Mouse (Mus musculus): ENCODE results near the gene Olfr59. TPM values are rescaled to one million over a fixed set of nuclear protein-coding genes. Genes with fewer than 3 reads are reported as not detected.

Olfr59 gene
- total RNA-seq (2015) (not detected in 2 replicates), total RNA-seq (2017) (not detected in 2 replicates)

DNA sequence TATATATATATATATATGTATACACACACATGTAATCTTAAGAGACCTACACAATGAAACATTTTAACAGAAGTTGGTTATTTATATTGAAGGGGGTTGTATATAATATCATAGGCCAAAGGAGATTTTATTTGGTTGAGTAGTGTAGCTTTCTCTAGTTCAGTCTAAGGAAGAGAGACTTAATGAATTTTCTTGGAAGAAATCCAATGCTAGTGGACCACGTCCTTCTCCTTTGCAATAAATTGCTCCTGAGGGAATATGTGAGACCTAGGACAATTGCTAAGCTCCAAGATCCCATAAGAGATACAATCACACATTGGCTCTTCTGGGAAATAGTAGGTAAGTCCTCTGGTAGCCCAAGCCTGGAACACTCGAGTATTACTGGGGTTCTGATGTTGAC is at the start of gene Olfr59:
Gene Olfr59, plus strand, starts transcription at position 301 of the 400 bp plus-strand sequence.
- no peak for ATAC-seq (replicated peaks; ENCODE audit: poor library complexity)

DNA sequence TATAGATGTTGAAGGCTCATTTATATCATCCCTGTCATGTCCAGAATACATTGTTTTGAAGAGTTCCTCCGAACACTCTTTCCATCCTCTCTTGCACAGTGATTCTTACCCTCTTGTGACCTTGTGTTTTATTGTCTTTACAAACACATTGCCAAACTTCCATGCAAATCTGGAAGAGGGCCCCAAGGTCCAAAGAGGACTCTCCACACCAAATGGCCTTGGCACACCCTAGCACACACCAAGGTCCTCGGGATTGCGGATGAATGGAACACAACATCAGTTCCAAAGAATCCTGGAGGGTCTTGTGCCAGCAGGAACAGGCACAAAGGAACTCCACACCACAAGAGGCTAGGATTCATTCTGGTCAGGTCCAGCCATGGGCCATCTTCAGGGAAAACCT is 42.3 kb upstream of the Olfr59 start:
- no peak for ATAC-seq (replicated peaks; ENCODE audit: poor library complexity)

DNA sequence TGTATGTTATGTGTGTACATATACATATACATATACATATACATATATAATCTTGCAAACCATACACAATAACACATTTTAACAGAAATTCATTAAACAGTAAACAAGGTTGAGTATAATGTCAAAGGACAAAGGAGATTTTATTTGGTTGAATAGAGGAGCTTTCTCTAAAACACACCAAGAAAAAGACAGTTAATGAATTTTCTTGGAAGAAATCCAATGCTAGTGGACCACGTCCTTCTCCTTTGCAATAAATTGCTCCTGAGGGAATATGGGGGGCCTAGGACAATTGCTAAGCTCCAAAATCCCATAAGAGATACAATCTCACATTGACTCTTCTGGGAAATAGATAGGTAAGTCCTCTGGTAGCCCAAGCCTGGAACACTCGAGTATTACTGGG is 24.0 kb upstream of the Olfr59 start, which contains the start of gene Olfr406:
Gene Olfr406, plus strand, starts transcription at position 301 of the 400 bp plus-strand sequence.
- no peak for ATAC-seq (replicated peaks; ENCODE audit: poor library complexity)

DNA sequence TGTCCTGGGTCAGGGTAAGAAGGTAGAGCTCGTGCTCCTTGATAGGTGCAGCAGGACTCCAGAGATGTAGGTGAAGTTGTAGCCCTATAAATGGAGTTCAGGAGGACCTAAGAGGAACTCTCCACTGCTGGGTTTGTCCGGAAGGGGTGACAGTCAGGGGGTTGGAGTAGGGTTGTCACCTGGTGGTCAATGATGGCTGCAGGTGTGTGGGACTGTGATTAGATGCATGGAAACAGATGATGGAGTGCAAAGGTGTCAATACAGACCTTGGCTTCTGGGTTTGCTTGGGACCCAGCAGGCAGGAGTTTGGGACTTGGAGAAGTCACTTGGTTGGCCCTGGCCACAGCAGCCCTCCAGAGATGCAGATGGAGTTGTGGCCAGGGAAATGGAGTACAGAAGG is 3.7 kb downstream of the Olfr59 start:
- ATAC-seq (replicated peaks; ENCODE audit: poor library complexity): no peak

DNA sequence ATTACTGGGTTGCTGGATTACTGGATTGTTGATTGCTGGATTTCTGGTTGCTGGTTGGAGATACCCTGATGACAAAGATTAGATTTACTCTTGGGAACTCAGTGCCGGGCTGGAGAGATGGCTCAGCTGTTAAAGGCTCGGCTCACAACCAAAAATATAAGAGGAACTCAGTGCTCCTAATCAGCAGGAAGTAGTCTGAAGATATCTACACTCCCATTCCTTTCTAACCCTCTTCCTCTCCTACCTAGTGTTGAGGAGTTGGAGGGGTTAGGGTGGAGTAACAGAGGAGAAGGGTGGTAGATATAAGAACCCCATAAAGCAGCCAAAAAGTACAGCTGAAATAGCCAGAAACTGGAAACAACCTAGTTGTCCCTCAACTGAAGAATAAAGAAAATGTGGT is 42.5 kb downstream of the Olfr59 start:
- ATAC-seq (replicated peaks; ENCODE audit: poor library complexity): no peak

DNA sequence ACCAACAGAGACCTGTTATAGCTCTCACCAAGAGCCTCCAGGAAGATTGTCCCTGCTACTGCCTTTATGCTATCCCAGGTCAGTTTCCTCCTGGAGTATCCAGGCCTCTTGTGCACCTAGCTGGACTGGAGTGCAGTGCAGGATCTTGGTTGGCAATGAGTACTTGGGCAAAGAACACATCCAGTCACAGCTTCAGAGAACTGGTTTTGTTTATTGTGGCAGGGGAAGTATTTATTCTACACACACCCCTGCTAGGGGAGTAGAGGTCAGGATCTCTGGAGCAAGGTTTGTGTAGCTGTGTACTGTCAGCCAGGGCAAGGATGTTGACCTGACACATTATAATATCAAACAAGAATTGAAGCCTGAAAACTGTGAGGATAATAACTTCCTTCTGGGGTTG is 45.2 kb downstream of the Olfr59 start:
- no peak for ATAC-seq (replicated peaks; ENCODE audit: poor library complexity)

DNA sequence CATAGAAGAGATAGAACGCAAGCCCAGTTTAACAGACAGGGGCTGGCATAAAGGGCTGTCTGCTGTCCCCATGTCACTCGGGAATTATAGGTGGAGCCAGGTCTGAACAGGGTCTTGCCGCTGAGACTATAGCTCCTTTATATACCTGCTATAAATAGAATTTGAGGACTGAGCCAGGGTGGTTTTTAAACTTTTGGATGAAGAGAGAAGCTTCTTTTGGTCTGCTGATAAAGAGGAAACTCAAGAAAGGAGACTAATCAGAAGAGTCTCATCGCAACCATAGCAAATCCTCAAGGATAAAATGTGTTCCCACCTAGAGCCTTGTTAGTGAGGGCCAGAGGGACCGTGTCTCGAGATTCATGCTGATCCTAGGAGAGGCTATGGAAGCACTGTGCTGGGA is 54.4 kb downstream of the Olfr59 start, which contains the start of gene Olfr410:
Gene Olfr410, minus strand, starts transcription at position 101 of the 400 bp plus-strand sequence.
- no peak for ATAC-seq (replicated peaks; ENCODE audit: poor library complexity)

Other genes with a start within 250 kb of the Olfr59 start
- gene Olfr139, start 227.2 kb upstream of the Olfr59 start, total RNA-seq (2015): not detected in 2 replicates
- gene Olfr139, start 227.2 kb upstream of the Olfr59 start, total RNA-seq (2017): not detected in 2 replicates
- not detected in 2 replicates for gene Olfr399, start 227.1 kb upstream of the Olfr59 start, total RNA-seq (2015)
- not detected in 2 replicates for gene Olfr399, start 227.1 kb upstream of the Olfr59 start, total RNA-seq (2017)
- gene Zfp616, start 213.8 kb upstream of the Olfr59 start, total RNA-seq (2015): not detected in 2 replicates
- gene Zfp616, start 213.8 kb upstream of the Olfr59 start, total RNA-seq (2017): not detected in 2 replicates
- not detected in 2 replicates for gene Olfr401, start 170.0 kb upstream of the Olfr59 start, total RNA-seq (2015)
- not detected in 2 replicates for gene Olfr401, start 170.0 kb upstream of the Olfr59 start, total RNA-seq (2017)
- gene Olfr402, start 130.2 kb upstream of the Olfr59 start, total RNA-seq (2015): not detected in 2 replicates
- gene Olfr402, start 130.2 kb upstream of the Olfr59 start, total RNA-seq (2017): not detected in 2 replicates
- gene Olfr403, start 97.5 kb upstream of the Olfr59 start, total RNA-seq (2015): not detected in 2 replicates
- not detected in 2 replicates for gene Olfr403, start 97.5 kb upstream of the Olfr59 start, total RNA-seq (2017)
- gene Olfr43, start 72.4 kb upstream of the Olfr59 start, total RNA-seq (2015): not detected in 2 replicates
- not detected in 2 replicates for gene Olfr43, start 72.4 kb upstream of the Olfr59 start, total RNA-seq (2017)
- gene Olfr406, start 23.9 kb upstream of the Olfr59 start, total RNA-seq (2015): not detected in 2 replicates
- not detected in 2 replicates for gene Olfr406, start 23.9 kb upstream of the Olfr59 start, total RNA-seq (2017)
- gene Olfr410, start 54.3 kb downstream of the Olfr59 start, total RNA-seq (2015): not detected in 2 replicates
- not detected in 2 replicates for gene Olfr410, start 54.3 kb downstream of the Olfr59 start, total RNA-seq (2017)
- not detected in 2 replicates for gene Olfr411, start 68.9 kb downstream of the Olfr59 start, total RNA-seq (2015)
- not detected in 2 replicates for gene Olfr411, start 68.9 kb downstream of the Olfr59 start, total RNA-seq (2017)
- gene Olfr412, start 78.3 kb downstream of the Olfr59 start, total RNA-seq (2015): not detected in 2 replicates
- gene Olfr412, start 78.3 kb downstream of the Olfr59 start, total RNA-seq (2017): not detected in 2 replicates

Measured in megakaryocyte progenitor cell, adult 5-6 weeks (primary cell).